Mouse (Mus musculus) central nervous system, embryonic 11.5 days (tissue): Measurements from ENCODE around the gene 1700123K08Rik. TPM values are rescaled to one million over a fixed set of nuclear protein-coding genes. Genes with fewer than 3 reads are reported as not detected.

Experiments used
- polyA plus RNA-seq: library from polyadenylated mRNA; depleted of rRNA; stranded (reverse); fragments of >200 nt; gene quantifications from 2 replicates; pipeline ENCODE4 v1.2.3, GENCODE M21; 2012; rRNA removed

Gene 1700123K08Rik
- 0.04 and 0.08 TPM in 2 replicates for polyA plus RNA-seq

GRCm38 (mm10) chr5:138564612-138565011, at the start of gene 1700123K08Rik:
1700123K08Rik (minus strand) TSS chr5:138564712.

Other genes with a start within 250 kb of the 1700123K08Rik start
- 0.08 and 0.09 TPM in 2 replicates for gene Pvrig, start 222.8 kb downstream of the 1700123K08Rik start, polyA plus RNA-seq
- 26.5 and 34.9 TPM in 2 replicates for gene Zfp157, start 123.2 kb downstream of the 1700123K08Rik start, polyA plus RNA-seq
- gene Zfp68, start 55.0 kb upstream of the 1700123K08Rik start, polyA plus RNA-seq, result 26.7 and 40.8 TPM in 2 replicates
- gene A430033K04Rik, start 58.1 kb upstream of the 1700123K08Rik start, polyA plus RNA-seq, result 9.6 and 11.6 TPM in 2 replicates
- 15.7 and 26.7 TPM in 2 replicates for gene Fam20c, start 189.8 kb upstream of the 1700123K08Rik start, polyA plus RNA-seq